Mouse (Mus musculus) ES-Bruce4 (cell line): ENCODE data around the gene Cd6. TPM values are rescaled to one million over a fixed set of nuclear protein-coding genes. Genes with fewer than 3 reads are reported as not detected.

Experiments
- H3K27ac ChIP-seq: 2 replicates; pipeline ENCODE4 v1.5.1; 2012; ENCODE audit warnings: low read length, inconsistent platforms; ENCODE audit not compliant: insufficient read depth
- H3K27me3 ChIP-seq: 2 replicates; pipeline ENCODE4 v1.6.1; 2012; ENCODE audit warnings: mild to moderate bottlenecking, low read length, inconsistent platforms; ENCODE audit not compliant: control insufficient read depth, poor library complexity, insufficient read depth, severe bottlenecking
- H3K36me3 ChIP-seq: 2 replicates; pipeline ENCODE4 v1.6.1; 2012; ENCODE audit warnings: inconsistent platforms, mild to moderate bottlenecking, low read length, moderate library complexity; ENCODE audit not compliant: control insufficient read depth, poor library complexity, insufficient read depth, severe bottlenecking
- H3K4me1 ChIP-seq: one replicate; pipeline ENCODE4 v1.8.1; 2011; ENCODE audit warnings: low read length; ENCODE audit not compliant: control insufficient read depth, insufficient read depth
- H3K4me3 ChIP-seq: 2 replicates; pipeline ENCODE4 v1.5.1; 2011; ENCODE audit warnings: low read depth, mild to moderate bottlenecking, low read length
- H3K9ac ChIP-seq: 2 replicates; pipeline ENCODE4 v1.6.1; 2012; ENCODE audit warnings: low read depth, mild to moderate bottlenecking, inconsistent platforms; ENCODE audit not compliant: poor library complexity, severe bottlenecking
- H3K9me3 ChIP-seq: replicated peaks from 2 replicates; pipeline ENCODE4 v1.6.1; 2012; ENCODE audit warnings: mild to moderate bottlenecking, low read length, inconsistent platforms; ENCODE audit not compliant: control insufficient read depth, poor library complexity, insufficient read depth, severe bottlenecking
- CTCF ChIP-seq: IDR thresholded peaks from one replicate; pipeline ENCODE4 v1.8.1; 2011; ENCODE audit warnings: low read depth, low read length
- EP300 ChIP-seq: IDR thresholded peaks from 2 replicates; pipeline ENCODE4 v1.6.1; 2011; ENCODE audit warnings: low read depth, low read length; ENCODE audit not compliant: insufficient read depth
- POLR2A ChIP-seq: IDR thresholded peaks from one replicate; pipeline ENCODE4 v1.8.1; 2011; ENCODE audit warnings: low read length; ENCODE audit not compliant: insufficient read depth
- polyA plus RNA-seq: library from polyadenylated mRNA; stranded (reverse); fragments of >200 nt; gene quantifications from 2 replicates; pipeline ENCODE4 v1.2.4, GENCODE M21; 2011; ENCODE audit warnings: low read depth; ENCODE audit not compliant: missing spikeins, insufficient read depth, insufficient read length

Cd6 gene
- polyA plus RNA-seq, 1 experiment: not detected

GRCm38 (mm10) chr19:10801906-10802305 is 28.0 kb downstream of the Cd6 start:
- TF ChIP-seq EP300 (no peak), POLR2A (no peak), CTCF (no peak)
- H3K4me1 ChIP-seq: no peaks in the 10 kb centered on the region
- H3K9ac ChIP-seq: no peak overlapping the region
- H3K27ac ChIP-seq: no peak overlapping the region
- H3K9me3 ChIP-seq: no peaks in the 10 kb centered on the region
- H3K4me3 ChIP-seq: no peak overlapping the region
- no peaks in the 10 kb centered on the region for H3K36me3 ChIP-seq
- H3K27me3 ChIP-seq: no peaks in the 10 kb centered on the region

- TF ChIP-seq CTCF (no peak), EP300 (no peak), POLR2A (no peak)
- H3K4me1 ChIP-seq: no peaks in the 10 kb centered on the region
- no peak overlapping the region for H3K4me3 ChIP-seq
- no peak overlapping the region for H3K9ac ChIP-seq
- no peaks in the 10 kb centered on the region for H3K9me3 ChIP-seq
- H3K27me3 ChIP-seq: no peaks in the 10 kb centered on the region
- no peak overlapping the region for H3K27ac ChIP-seq
- H3K36me3 ChIP-seq: no peaks in the 10 kb centered on the region
Observed at GRCm38 (mm10) chr19:10801070-10801469, 28.8 kb downstream of the Cd6 start.

GRCm38 (mm10) chr19:10799155-10799554 is 30.7 kb downstream of the Cd6 start:
- Histone ChIP-seq H3K36me3 (no peaks in the 10 kb centered on the region), H3K27ac (no peak overlapping the region), H3K4me1 (no peaks in the 10 kb centered on the region), H3K27me3 (no peaks in the 10 kb centered on the region), H3K4me3 (no peak overlapping the region; the same call in 1 of the 2 replicates), H3K9ac (no peak overlapping the region), H3K9me3 (no peaks in the 10 kb centered on the region)
- TF ChIP-seq CTCF (no peak), EP300 (no peak), POLR2A (no peak)

- Histone ChIP-seq H3K27me3 (no peaks in the 10 kb centered on the region), H3K4me3 (peak overlapping the region; percentile 9), H3K9ac (no peak overlapping the region), H3K27ac (no peak overlapping the region), H3K36me3 (no peaks in the 10 kb centered on the region), H3K9me3 (no peaks in the 10 kb centered on the region), H3K4me1 (no peaks in the 10 kb centered on the region)
- no peak for TF ChIP-seq EP300
- no peak for TF ChIP-seq POLR2A
- TF ChIP-seq CTCF: no peak
Observed at GRCm38 (mm10) chr19:10798576-10798975, 31.3 kb downstream of the Cd6 start.

GRCm38 (mm10) chr19:10794916-10795315 is 34.9 kb downstream of the Cd6 start:
- Histone ChIP-seq H3K36me3 (no peaks in the 10 kb centered on the region), H3K27ac (no peak overlapping the region), H3K9ac (no peak overlapping the region), H3K4me1 (no peaks in the 10 kb centered on the region), H3K27me3 (no peaks in the 10 kb centered on the region), H3K9me3 (no peaks in the 10 kb centered on the region), H3K4me3 (no peak overlapping the region)
- TF ChIP-seq POLR2A: no peak
- TF ChIP-seq CTCF: no peak
- TF ChIP-seq EP300: no peak

- no peak overlapping the region for H3K9ac ChIP-seq
- no peak overlapping the region for H3K4me3 ChIP-seq
- TF ChIP-seq POLR2A: no peak
- TF ChIP-seq EP300: no peak
- no peak for TF ChIP-seq CTCF
- H3K27ac ChIP-seq: no peak overlapping the region
- H3K27me3 ChIP-seq: no peaks in the 10 kb centered on the region
- no peaks in the 10 kb centered on the region for H3K9me3 ChIP-seq
- H3K36me3 ChIP-seq: no peaks in the 10 kb centered on the region
- H3K4me1 ChIP-seq: no peaks in the 10 kb centered on the region
Observed at GRCm38 (mm10) chr19:10793044-10793443, 36.8 kb downstream of the Cd6 start.
